Mouse (Mus musculus) G1E (cell line): ENCODE results near the gene Haus8. TPM values are rescaled to one million over a fixed set of nuclear protein-coding genes. Genes with fewer than 3 reads are reported as not detected.
"Not testable (repeated sequence)": the region's sequence is repeated elsewhere in the genome, so short reads cannot be mapped to it uniquely, and the experiment has no call there.

Source experiments
- ATAC-seq: 2 replicates; pipeline ENCODE4 v1.8.0; 2016; ENCODE audit warnings: mild to moderate bottlenecking; ENCODE audit not compliant: insufficient number of reproducible peaks, poor library complexity, low FRiP score, severe bottlenecking; ENCODE audit errors: extremely low read depth
- DNase-seq: peaks from one replicate; pipeline ENCODE4 v3.0.0; 2012; ENCODE audit warnings: low spot score
- H3K27me3 ChIP-seq: 2 replicates; pipeline ENCODE4 v1.6.1; 2012; ENCODE audit warnings: mild to moderate bottlenecking, low read length, inconsistent platforms; ENCODE audit not compliant: insufficient read depth
- H3K36me3 ChIP-seq: replicated peaks from 2 replicates; pipeline ENCODE3; 2012; ENCODE audit warnings: mild to moderate bottlenecking, inconsistent platforms
- H3K4me1 ChIP-seq: 2 replicates; pipeline ENCODE4 v1.6.1; 2012; ENCODE audit warnings: low read depth, low read length, inconsistent platforms, mixed read lengths; ENCODE audit not compliant: insufficient read depth
- H3K4me3 ChIP-seq: 2 replicates; pipeline ENCODE4 v1.5.1; 2012; ENCODE audit warnings: low read depth, mild to moderate bottlenecking, inconsistent platforms, low read length, moderate library complexity, mixed read lengths
- H3K9me3 ChIP-seq: replicated peaks from 2 replicates; pipeline ENCODE4 v1.6.1; 2012; ENCODE audit warnings: inconsistent platforms
- CTCF ChIP-seq: IDR thresholded peaks from 2 replicates; pipeline ENCODE4 v1.5.1; 2012; ENCODE audit warnings: low read depth, low read length, inconsistent platforms, mixed read lengths
- GATA1 ChIP-seq: IDR thresholded peaks from 2 replicates; pipeline ENCODE4 v1.6.1; 2012; ENCODE audit warnings: borderline replicate concordance, low read length, inconsistent platforms, mixed read lengths
- GATA2 ChIP-seq: IDR thresholded peaks from 2 replicates; pipeline ENCODE4 v1.6.1; 2012; ENCODE audit warnings: low read depth, low read length, inconsistent platforms, borderline replicate concordance
- POLR2AphosphoS5 ChIP-seq: IDR thresholded peaks from 2 replicates; pipeline ENCODE4 v1.6.1; 2012; ENCODE audit warnings: low read depth, low read length, inconsistent platforms; ENCODE audit not compliant: insufficient replicate concordance
- TAL1 ChIP-seq: conservative IDR thresholded peaks from 2 replicates; pipeline ENCODE4 v1.6.1; 2012; ENCODE audit warnings: low read depth, low read length, inconsistent platforms, mixed read lengths
- polyA plus RNA-seq: library from polyadenylated mRNA; stranded (reverse); fragments of >175 nt; gene quantifications from 2 replicates; pipeline ENCODE4 v1.2.3, GENCODE M21; 2012
- total RNA-seq, 2 experiments: library from RNA; stranded (forward) in 1 of 2; stranded (reverse) in 1 of 2; fragments of 200-1000 nt in 1 of 2; fragments of >200 nt in 1 of 2; fragmentation: Nextera tagmentation in 1 of 2; gene quantifications; 2 replicates each; pipeline ENCODE4 v1.2.3; 2014 to 2017

Haus8 gene
- total and polyA plus RNA-seq, 3 experiments = 18.3 to 50.2 (median 25.5) TPM

- H3K9me3 ChIP-seq = no peaks in the 10 kb centered on the region; the same call in 1 of the 2 replicates
- DNase-seq (no peak), ATAC-seq (no peak)
- no peak for TF ChIP-seq GATA2
- no peak for TF ChIP-seq TAL1
- no peak for TF ChIP-seq CTCF
- TF ChIP-seq POLR2AphosphoS5 = no peak
- no peak for TF ChIP-seq GATA1
- H3K27me3 ChIP-seq = no peaks in the 10 kb centered on the region
- peaks cover 76% of the 10 kb centered on the region for H3K36me3 ChIP-seq
- no peak overlapping the region for H3K4me3 ChIP-seq
- H3K4me1 ChIP-seq = peaks cover 28% of the 10 kb centered on the region
Observed at GRCm38 (mm10) chr8:71290211-71290610, 17.5 kb upstream of the Haus8 start.

GRCm38 (mm10) chr8:71289098-71289497 is 16.4 kb upstream of the Haus8 start:
- Histone ChIP-seq H3K4me1 (peaks cover 17% of the 10 kb centered on the region), H3K27me3 (no peaks in the 10 kb centered on the region), H3K36me3 (peaks cover 76% of the 10 kb centered on the region), H3K4me3 (no peak overlapping the region), H3K9me3 (no peaks in the 10 kb centered on the region; the same call in 1 of the 2 replicates)
- ATAC-seq (no peak), DNase-seq (no peak)
- TF ChIP-seq POLR2AphosphoS5 (no peak), TAL1 (no peak)

- no peaks in the 10 kb centered on the region; the same call in 1 of the 2 replicates for H3K9me3 ChIP-seq
- H3K4me3 ChIP-seq = no peak overlapping the region
- DNase-seq = no peak
- H3K27me3 ChIP-seq = no peaks in the 10 kb centered on the region
- ATAC-seq = no peak
- TF ChIP-seq GATA2 = no peak
- no peak for TF ChIP-seq TAL1
- TF ChIP-seq POLR2AphosphoS5 = no peak
- TF ChIP-seq CTCF = no peak
- no peak for TF ChIP-seq GATA1
- H3K4me1 ChIP-seq = peaks cover 17% of the 10 kb centered on the region
- H3K36me3 ChIP-seq = peaks cover 80% of the 10 kb centered on the region
Observed at GRCm38 (mm10) chr8:71288441-71288949, 15.8 kb upstream of the Haus8 start.

- DNase-seq, H3K4me3 ChIP-seq, H3K27me3 ChIP-seq, H3K9me3 ChIP-seq, ATAC-seq: not testable (repeated sequence)
- H3K36me3 ChIP-seq = peaks cover 85% of the 10 kb centered on the region
- H3K4me1 ChIP-seq = peaks cover 16% of the 10 kb centered on the region
Observed at GRCm38 (mm10) chr8:71286223-71286622, 13.5 kb upstream of the Haus8 start.

GRCm38 (mm10) chr8:71282621-71283020 is 9.9 kb upstream of the Haus8 start:
- Histone ChIP-seq H3K4me1 (peaks cover 12% of the 10 kb centered on the region), H3K27me3 (no peaks in the 10 kb centered on the region), H3K9me3 (no peaks in the 10 kb centered on the region), H3K4me3 (no peak overlapping the region), H3K36me3 (peaks cover 74% of the 10 kb centered on the region)
- no peak for ATAC-seq
- TF ChIP-seq GATA2 = no peak
- TF ChIP-seq CTCF = no peak
- no peak for TF ChIP-seq POLR2AphosphoS5
- no peak for TF ChIP-seq TAL1
- no peak for TF ChIP-seq GATA1
- DNase-seq = no peak

GRCm38 (mm10) chr8:71281731-71282130 is 9.0 kb upstream of the Haus8 start:
- H3K9me3 ChIP-seq, H3K27me3 ChIP-seq, H3K4me3 ChIP-seq, ATAC-seq, DNase-seq: not testable (repeated sequence)
- peaks cover 12% of the 10 kb centered on the region for H3K4me1 ChIP-seq
- peaks cover 76% of the 10 kb centered on the region for H3K36me3 ChIP-seq

GRCm38 (mm10) chr8:71279409-71279808 is 6.7 kb upstream of the Haus8 start:
- not testable (repeated sequence) for H3K27me3 ChIP-seq, DNase-seq, H3K9me3 ChIP-seq, H3K4me3 ChIP-seq, ATAC-seq
- peaks cover 28% of the 10 kb centered on the region for H3K4me1 ChIP-seq
- H3K36me3 ChIP-seq = peaks cover 81% of the 10 kb centered on the region
